Mouse (Mus musculus) olfactory bulb, adult 2 months (tissue): ENCODE results near the gene Cd99l2.

Source experiments
- CTCF ChIP-seq: fragments of 200-500 bp; IDR thresholded peaks from 2 replicates; pipeline ENCODE4 v1.5.1; 2012; ENCODE audit warnings: low read depth, mild to moderate bottlenecking, low read length, moderate library complexity; ENCODE audit not compliant: insufficient read depth
- POLR2A ChIP-seq: fragments of 200-500 bp; IDR thresholded peaks from 2 replicates; pipeline ENCODE4 v1.6.1; 2012; ENCODE audit warnings: mild to moderate bottlenecking, low read depth, low read length, moderate library complexity; ENCODE audit not compliant: insufficient read depth

DNA sequence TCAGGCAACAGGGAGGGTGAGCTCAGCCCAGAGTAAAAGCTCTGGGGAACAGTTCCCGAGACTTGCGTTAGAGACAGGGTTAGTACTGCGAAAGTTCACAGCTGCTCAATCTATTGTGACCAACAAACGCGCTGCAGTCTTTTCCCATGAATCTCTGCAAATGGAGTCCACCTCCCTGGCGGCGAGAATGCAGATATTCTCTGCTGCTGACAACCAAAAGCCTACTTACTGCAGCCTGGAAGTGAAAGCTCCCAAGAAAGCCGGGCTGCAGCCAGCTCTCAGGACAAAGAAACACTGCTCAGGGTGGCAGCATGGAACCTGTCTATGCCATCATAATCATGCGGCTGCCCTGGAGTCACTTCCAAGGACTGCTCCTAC is 619 bp upstream of the Cd99l2 start:
- no peak for TF ChIP-seq CTCF
- TF ChIP-seq POLR2A = no peak
